Mouse (Mus musculus) testis, adult 2 months (tissue): ENCODE results near the gene Immp2l. TPM values are rescaled to one million over a fixed set of nuclear protein-coding genes. Genes with fewer than 3 reads are reported as not detected.
"Not testable (repeated sequence)": the region's sequence is repeated elsewhere in the genome, so short reads cannot be mapped to it uniquely, and the experiment has no call there.

ENCODE experiments used
- H3K27ac ChIP-seq: fragments of 200-500 bp; 2 replicates; pipeline ENCODE4 v1.5.1; 2012; ENCODE audit warnings: low read depth, low read length; ENCODE audit not compliant: control insufficient read depth, insufficient read depth
- H3K27me3 ChIP-seq: fragments of 200-500 bp; 2 replicates; pipeline ENCODE4 v1.6.1; 2012; ENCODE audit warnings: mild to moderate bottlenecking, low read length, moderate library complexity; ENCODE audit not compliant: control insufficient read depth, insufficient read depth
- H3K36me3 ChIP-seq: fragments of 200-500 bp; 2 replicates; pipeline ENCODE4 v1.6.1; 2012; ENCODE audit warnings: mild to moderate bottlenecking, low read length; ENCODE audit not compliant: control insufficient read depth, insufficient read depth
- H3K4me1 ChIP-seq: fragments of 200-500 bp; 2 replicates; pipeline ENCODE4 v1.6.1; 2012; ENCODE audit warnings: low read length; ENCODE audit not compliant: control insufficient read depth, insufficient read depth
- H3K4me3 ChIP-seq: fragments of 200-500 bp; 2 replicates; pipeline ENCODE4 v1.5.1; 2012; ENCODE audit warnings: low read depth, mild to moderate bottlenecking, low read length, moderate library complexity, mixed read lengths; ENCODE audit not compliant: control insufficient read depth
- CTCF ChIP-seq: fragments of 200-500 bp; IDR thresholded peaks from 2 replicates; pipeline ENCODE4 v1.5.1; 2012; ENCODE audit warnings: low read depth, mild to moderate bottlenecking, inconsistent platforms, low read length, moderate library complexity; ENCODE audit not compliant: control insufficient read depth, insufficient read depth, insufficient replicate concordance
- POLR2A ChIP-seq: fragments of 200-500 bp; IDR thresholded peaks from 2 replicates; pipeline ENCODE4 v1.6.1; 2012; ENCODE audit warnings: low read depth, mild to moderate bottlenecking, inconsistent platforms, low read length, moderate library complexity; ENCODE audit not compliant: control insufficient read depth
- polyA plus RNA-seq: library from polyadenylated mRNA; depleted of rRNA; stranded (reverse); fragments of >200 nt; gene quantifications from 2 replicates; pipeline ENCODE4 v1.2.3, GENCODE M21; 2012

Immp2l gene
- polyA plus RNA-seq, 1 experiment: 45.4 TPM

GRCm38 (mm10) chr12:41829517-41829916 is 805.6 kb downstream of the Immp2l start:
- H3K4me1 ChIP-seq: no peaks in the 10 kb centered on the region
- H3K36me3 ChIP-seq: no peaks in the 10 kb centered on the region
- no peak overlapping the region for H3K4me3 ChIP-seq
- no peak for TF ChIP-seq CTCF
- TF ChIP-seq POLR2A: no peak
- no peaks in the 10 kb centered on the region for H3K27me3 ChIP-seq
- H3K27ac ChIP-seq: no peak overlapping the region

GRCm38 (mm10) chr12:41831731-41832130 is 807.8 kb downstream of the Immp2l start:
- TF ChIP-seq CTCF (no peak), POLR2A (no peak)
- H3K27me3 ChIP-seq: no peaks in the 10 kb centered on the region

GRCm38 (mm10) chr12:41834646-41835045 is 810.8 kb downstream of the Immp2l start:
- TF ChIP-seq POLR2A (no peak), CTCF (no peak)
- H3K27ac ChIP-seq: no peak overlapping the region
- H3K27me3 ChIP-seq: no peaks in the 10 kb centered on the region
- no peaks in the 10 kb centered on the region for H3K4me1 ChIP-seq
- no peaks in the 10 kb centered on the region for H3K36me3 ChIP-seq
- no peak overlapping the region for H3K4me3 ChIP-seq

More at GRCm38 (mm10) chr12:41831731-41832130, 807.8 kb downstream of the Immp2l start:
- Histone ChIP-seq H3K4me1 (no peaks in the 10 kb centered on the region), H3K27ac (no peak overlapping the region), H3K36me3 (no peaks in the 10 kb centered on the region), H3K4me3 (no peak overlapping the region)

GRCm38 (mm10) chr12:41838334-41838847 is 814.5 kb downstream of the Immp2l start:
- Histone ChIP-seq H3K36me3 (no peaks in the 10 kb centered on the region), H3K4me1 (no peaks in the 10 kb centered on the region), H3K27ac (no peak overlapping the region), H3K4me3 (no peak overlapping the region), H3K27me3 (no peaks in the 10 kb centered on the region)
- no peak for TF ChIP-seq CTCF
- TF ChIP-seq POLR2A: no peak

GRCm38 (mm10) chr12:41839241-41839640 is 815.4 kb downstream of the Immp2l start:
- TF ChIP-seq POLR2A: no peak
- TF ChIP-seq CTCF: no peak
- H3K36me3 ChIP-seq: no peaks in the 10 kb centered on the region
- no peaks in the 10 kb centered on the region for H3K27me3 ChIP-seq
- no peak overlapping the region for H3K27ac ChIP-seq
- no peak overlapping the region for H3K4me3 ChIP-seq
- no peaks in the 10 kb centered on the region for H3K4me1 ChIP-seq

DNA sequence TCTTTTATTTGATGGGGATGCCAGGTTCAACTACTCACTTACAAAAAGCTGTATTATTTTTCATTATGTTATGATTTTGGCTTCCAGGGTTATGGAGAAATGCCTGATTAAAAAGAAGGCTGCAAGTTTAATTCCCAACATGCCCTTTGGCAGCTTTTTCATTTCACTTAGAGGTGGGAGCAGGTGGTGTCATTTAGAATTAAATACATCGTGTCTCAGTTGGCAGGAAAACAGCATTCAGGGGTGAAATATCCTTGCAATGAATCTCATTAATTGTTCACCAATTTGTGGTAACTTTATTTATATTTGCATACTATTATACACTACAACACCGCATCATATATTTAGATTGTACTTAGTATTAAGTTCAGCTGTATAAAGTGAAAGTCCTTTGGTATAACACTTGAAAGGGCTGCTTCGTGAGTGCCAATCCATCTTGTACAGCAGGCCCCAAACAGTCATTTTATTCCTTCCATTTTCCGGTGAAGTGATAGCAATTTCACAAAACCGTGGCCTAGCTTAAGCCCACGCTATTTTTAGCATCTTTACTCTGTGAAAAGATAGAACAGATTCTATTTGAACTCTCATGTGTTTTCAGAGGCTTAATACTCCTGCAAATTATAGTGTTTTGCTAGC is 818.9 kb downstream of the Immp2l start:
- H3K4me3 ChIP-seq: no peak overlapping the region
- H3K27ac ChIP-seq: no peak overlapping the region
- no peaks in the 10 kb centered on the region for H3K36me3 ChIP-seq
- H3K27me3 ChIP-seq: no peaks in the 10 kb centered on the region
- TF ChIP-seq CTCF (no peak), POLR2A (no peak)
- no peaks in the 10 kb centered on the region for H3K4me1 ChIP-seq

GRCm38 (mm10) chr12:41851896-41852470 is 828.1 kb downstream of the Immp2l start:
- H3K27me3 ChIP-seq: no peaks in the 10 kb centered on the region
- H3K27ac ChIP-seq: no peak overlapping the region
- H3K4me1 ChIP-seq: no peaks in the 10 kb centered on the region
- H3K4me3 ChIP-seq: no peak overlapping the region
- H3K36me3 ChIP-seq: no peaks in the 10 kb centered on the region
- TF ChIP-seq CTCF (no peak), POLR2A (no peak)

DNA sequence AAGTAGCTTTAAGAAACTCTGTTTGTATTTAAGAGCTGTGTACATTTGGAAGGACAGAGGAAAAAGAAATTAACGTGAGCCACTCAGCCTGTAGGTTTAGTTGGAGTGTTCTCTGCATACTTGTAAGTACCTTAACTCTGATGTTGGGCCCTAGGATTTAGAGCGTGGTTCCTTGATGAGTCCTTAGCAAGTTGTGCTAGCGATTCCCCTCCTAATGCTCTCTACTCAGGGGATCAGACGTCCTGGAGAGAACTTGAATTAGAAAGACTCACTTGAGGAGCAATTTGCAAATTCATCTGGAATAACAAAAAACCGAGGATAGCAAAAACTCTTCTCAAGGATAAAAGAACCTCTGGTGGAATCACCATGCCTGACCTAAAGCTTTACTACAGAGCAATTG is 835.8 kb downstream of the Immp2l start:
- not testable (repeated sequence) for H3K27me3 ChIP-seq, H3K27ac ChIP-seq, H3K36me3 ChIP-seq, H3K4me1 ChIP-seq, H3K4me3 ChIP-seq
